Mouse (Mus musculus): ENCODE measurements around the gene G3bp1. TPM values are rescaled to one million over a fixed set of nuclear protein-coding genes. Genes with fewer than 3 reads are reported as not detected.

Gene G3bp1
- total RNA-seq, 2 experiments from 2014 or later = 40.3 to 44.7 TPM

DNA sequence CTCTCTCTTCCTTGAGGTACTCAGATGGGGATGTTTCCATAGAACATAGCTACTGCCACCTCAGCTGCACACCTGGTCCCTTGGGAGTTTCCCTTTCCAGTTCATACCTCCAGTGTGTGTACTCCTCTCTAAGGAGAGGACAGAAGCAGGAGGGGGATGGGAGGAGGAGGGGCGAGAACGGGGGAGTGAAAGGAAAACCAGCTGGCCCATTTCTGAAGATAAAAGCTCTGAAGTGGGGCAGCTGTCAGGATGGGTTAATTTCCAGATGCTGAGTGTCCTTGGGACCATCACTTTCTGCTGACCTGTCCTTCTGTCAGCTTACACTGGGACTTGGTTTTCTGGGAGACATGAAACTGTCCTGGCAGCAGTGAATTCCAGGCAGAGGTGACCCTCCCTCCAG, 65.3 kb downstream of the G3bp1 start:
- intact Hi-C loops (cut with DNase I) = no loop called here
- no peak for DNase-seq

DNA sequence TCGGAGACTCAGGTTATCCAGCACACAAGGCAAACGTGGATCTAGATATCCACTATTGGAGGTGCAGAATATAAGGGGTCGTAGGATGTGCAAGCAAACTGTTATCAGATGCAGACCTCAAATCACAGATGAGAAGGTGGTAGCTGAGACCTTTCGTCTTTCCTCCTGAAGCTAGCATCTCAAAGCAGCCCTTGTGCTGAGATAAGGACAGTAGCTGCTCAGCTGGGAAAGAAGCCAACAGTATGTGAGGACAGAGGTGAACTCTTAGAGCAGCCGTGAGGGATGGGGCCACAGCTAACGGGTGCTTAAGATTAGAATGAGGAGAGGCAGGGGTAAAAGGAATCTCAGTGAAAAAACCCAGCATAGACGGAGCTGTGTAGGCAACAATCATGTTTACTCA, 72.6 kb downstream of the G3bp1 start:
- DNase-seq = no peak
- intact Hi-C loops (cut with DNase I) = no loop called here

DNA sequence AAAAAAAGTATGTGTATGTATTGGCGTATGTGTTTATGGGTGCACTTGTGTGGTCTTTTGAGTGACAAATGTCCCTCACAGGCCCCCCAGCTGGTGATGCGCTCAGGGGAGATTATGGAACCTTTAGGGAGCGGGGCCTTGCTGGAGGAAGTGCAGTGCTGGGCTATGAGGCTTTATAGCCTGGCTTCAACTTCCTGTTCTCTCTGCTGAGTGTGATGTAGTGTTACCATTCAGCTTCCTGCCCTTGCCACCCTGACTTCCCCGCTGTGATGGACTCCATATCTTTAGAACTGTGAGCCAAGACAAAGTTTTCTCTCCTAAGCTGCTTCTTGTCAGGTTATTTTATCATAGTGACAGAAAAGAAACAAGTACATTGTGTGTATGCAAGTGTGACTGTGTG, 73.2 kb downstream of the G3bp1 start:
- no peak for DNase-seq
- intact Hi-C loops (cut with DNase I) = no loop called here

DNA sequence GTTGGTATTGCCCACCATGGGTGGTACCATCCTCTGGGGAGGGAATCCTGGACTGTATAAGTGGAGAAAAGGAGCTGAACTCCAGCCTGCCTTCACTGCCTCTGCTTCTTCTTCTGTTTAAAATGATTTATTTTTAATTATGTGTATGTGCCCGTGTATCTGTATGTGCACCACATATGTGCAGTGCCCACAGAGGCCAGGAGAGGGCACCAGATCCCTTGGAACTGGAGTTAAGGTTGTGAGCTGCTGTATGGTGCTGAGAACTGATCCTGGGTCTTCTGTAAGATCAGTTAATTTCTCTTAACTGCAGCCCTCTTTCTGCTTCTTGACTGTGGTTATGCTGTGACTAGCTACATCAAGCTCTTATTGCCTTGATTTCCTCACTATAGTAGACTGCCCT, 76.2 kb downstream of the G3bp1 start:
- DNase-seq = no peak
- intact Hi-C loops (cut with DNase I) = no loop called here

Small RNAs within 50 kb of the gene (microRNA-seq; reads per million reads assigned to microRNA genes)
- gene Mir7652 = 0.12 to 0.54 reads per million in 2 experiments

Other genes starting within 250 kb of the G3bp1 start
- gene Fat2, start 133.1 kb upstream of the G3bp1 start, total RNA-seq (2021) = under 1 TPM; 0.07 to 0.10 TPM
- 1,000 to 10,000 TPM; 1,338 to 1,403 TPM for gene Sparc, start 46.5 kb upstream of the G3bp1 start, total RNA-seq (2021)
- 100 to 1,000 TPM; 138 to 146 TPM for gene Atox1, start 8.4 kb upstream of the G3bp1 start, total RNA-seq (2021)
- not detected for gene Glra1, start 138.5 kb downstream of the G3bp1 start, total RNA-seq (2021)